Mouse (Mus musculus) forebrain, embryonic 13.5 days (tissue): ENCODE data around the gene Atp6v1c2. TPM values are rescaled to one million over a fixed set of nuclear protein-coding genes. Genes with fewer than 3 reads are reported as not detected.

Experiments used
- ATAC-seq: fragments of 200-750 bp; cut with Nextera tagmentation; 2 replicates; pipeline ENCODE4 v1.8.0; 2017
- H3K27ac ChIP-seq: fragments of 300-500 bp; sonication (generic); 2 replicates; pipeline ENCODE4 v1.5.1; 2015; ENCODE audit warnings: inconsistent platforms, mild to moderate bottlenecking, moderate library complexity
- H3K27me3 ChIP-seq: fragments of 300-500 bp; sonication (generic); 2 replicates; pipeline ENCODE4 v1.6.1; 2015; ENCODE audit warnings: mild to moderate bottlenecking, inconsistent platforms
- H3K36me3 ChIP-seq: fragments of 300-500 bp; sonication (generic); 2 replicates; pipeline ENCODE4 v1.6.1; 2015; ENCODE audit warnings: mild to moderate bottlenecking, inconsistent platforms; ENCODE audit not compliant: poor library complexity, severe bottlenecking
- H3K4me1 ChIP-seq: fragments of 300-500 bp; sonication (generic); 2 replicates; pipeline ENCODE4 v1.6.1; 2015; ENCODE audit warnings: inconsistent platforms
- H3K4me2 ChIP-seq: fragments of 300-500 bp; sonication (generic); 2 replicates; pipeline ENCODE4 v1.6.1; 2015; ENCODE audit warnings: inconsistent platforms, mild to moderate bottlenecking, moderate library complexity
- H3K4me3 ChIP-seq: fragments of 300-500 bp; sonication (generic); 2 replicates; pipeline ENCODE4 v1.5.1; 2015; ENCODE audit warnings: mild to moderate bottlenecking, inconsistent platforms
- H3K9ac ChIP-seq: fragments of 300-500 bp; sonication (generic); 2 replicates; pipeline ENCODE4 v1.6.1; 2015; ENCODE audit warnings: mild to moderate bottlenecking, inconsistent platforms
- H3K9me3 ChIP-seq: fragments of 300-500 bp; sonication (generic); replicated peaks from 2 replicates; pipeline ENCODE4 v1.6.1; 2016; ENCODE audit warnings: inconsistent platforms
- WGBS: fragments of 180-500 bp; shearing (Covaris S2); methylation state at CpG from one replicate; pipeline ENCODE4 v1.1.7; 2015; 5-methylcytosine and 5-hydroxymethylcytosine counted together
- polyA plus RNA-seq: library from polyadenylated mRNA; unstranded; fragments of >200 nt; fragmentation: Nextera tagmentation; extraction: Ambion mirVana; gene quantifications from 2 replicates; pipeline ENCODE4 v1.2.1, GENCODE M21; 2015

Gene Atp6v1c2
- polyA plus RNA-seq, 1 experiment from 2014 or later: 0.96 TPM

GRCm38 (mm10) chr12:17358981-17359380 is 29.8 kb upstream of the Atp6v1c2 start:
- Histone ChIP-seq H3K9ac (no peak overlapping the region), H3K4me2 (no peak overlapping the region), H3K36me3 (peaks cover 84% of the 10 kb centered on the region), H3K4me1 (no peaks in the 10 kb centered on the region; the same call in 1 of the 2 replicates), H3K27ac (no peak overlapping the region), H3K4me3 (no peak overlapping the region), H3K9me3 (no peaks in the 10 kb centered on the region), H3K27me3 (no peaks in the 10 kb centered on the region)
- ATAC-seq: no peak
- WGBS: 86% methylated on average over 9 of the region's 9 CpGs

GRCm38 (mm10) chr12:17357795-17358194 is 28.6 kb upstream of the Atp6v1c2 start:
- H3K36me3 ChIP-seq: peaks cover 84% of the 10 kb centered on the region
- 97% methylated on average over 5 of the region's 5 CpGs for WGBS
- no peak overlapping the region for H3K27ac ChIP-seq
- no peaks in the 10 kb centered on the region for H3K9me3 ChIP-seq
- no peaks in the 10 kb centered on the region for H3K27me3 ChIP-seq
- no peak overlapping the region for H3K4me2 ChIP-seq
- H3K4me3 ChIP-seq: no peak overlapping the region
- no peaks in the 10 kb centered on the region; the same call in 1 of the 2 replicates for H3K4me1 ChIP-seq
- no peak overlapping the region for H3K9ac ChIP-seq
- no peak for ATAC-seq

GRCm38 (mm10) chr12:17356853-17357252 is 27.7 kb upstream of the Atp6v1c2 start:
- H3K27ac ChIP-seq: no peak overlapping the region
- no peak for ATAC-seq

GRCm38 (mm10) chr12:17350106-17350505 is 20.9 kb upstream of the Atp6v1c2 start:
- no peak overlapping the region for H3K4me3 ChIP-seq
- no peaks in the 10 kb centered on the region for H3K27me3 ChIP-seq
- no peak for ATAC-seq
- H3K9me3 ChIP-seq: no peaks in the 10 kb centered on the region
- H3K27ac ChIP-seq: no peak overlapping the region
- H3K4me2 ChIP-seq: no peak overlapping the region
- H3K4me1 ChIP-seq: peaks cover 16% of the 10 kb centered on the region
- peaks cover 46% of the 10 kb centered on the region for H3K36me3 ChIP-seq
- no peak overlapping the region for H3K9ac ChIP-seq

More at GRCm38 (mm10) chr12:17356853-17357252, 27.7 kb upstream of the Atp6v1c2 start:
- Histone ChIP-seq H3K4me3 (no peak overlapping the region), H3K27me3 (no peaks in the 10 kb centered on the region), H3K36me3 (peaks cover 82% of the 10 kb centered on the region), H3K9me3 (no peaks in the 10 kb centered on the region), H3K4me2 (no peak overlapping the region), H3K4me1 (no peaks in the 10 kb centered on the region; the same call in 1 of the 2 replicates), H3K9ac (no peak overlapping the region)
- 90% methylated on average over 4 of the region's 4 CpGs for WGBS

GRCm38 (mm10) chr12:17348048-17349036 is 19.2 kb upstream of the Atp6v1c2 start, which contains the start of gene Nol10:
Nol10 (plus strand) TSS chr12:17348458.
- H3K9ac ChIP-seq: peak within 1 kb of the TSS; percentile 83
- no peaks in the 10 kb centered on the region for H3K27me3 ChIP-seq
- ATAC-seq: peak; percentile 98
- WGBS: under 1% methylated on average over 42 of the region's 42 CpGs
- H3K4me2 ChIP-seq: peak within 1 kb of the TSS; percentile 84
- H3K9me3 ChIP-seq: no peaks in the 10 kb centered on the region
- H3K4me1 ChIP-seq: peaks cover 16% of the 10 kb centered on the region
- peak within 1 kb of the TSS; percentile 84 for H3K4me3 ChIP-seq
- peaks cover 28% of the 10 kb centered on the region for H3K36me3 ChIP-seq
- no peak within 1 kb of the TSS; the same call in 1 of the 2 replicates for H3K27ac ChIP-seq

GRCm38 (mm10) chr12:17347327-17348047 is 18.3 kb upstream of the Atp6v1c2 start:
- Histone ChIP-seq H3K9ac (peak overlapping the region; percentile 83), H3K27ac (no peak overlapping the region), H3K27me3 (no peaks in the 10 kb centered on the region), H3K4me2 (peak overlapping the region; percentile 84), H3K4me3 (peak overlapping the region; percentile 84), H3K4me1 (peaks cover 16% of the 10 kb centered on the region), H3K36me3 (peaks cover 21% of the 10 kb centered on the region), H3K9me3 (no peaks in the 10 kb centered on the region)
- 33% methylated on average over 11 of the region's 11 CpGs for WGBS
- ATAC-seq: peak; percentile 9

GRCm38 (mm10) chr12:17339114-17339905 is 10.2 kb upstream of the Atp6v1c2 start:
- ATAC-seq: no peak
- Histone ChIP-seq H3K4me1 (no peaks in the 10 kb centered on the region), H3K9me3 (no peaks in the 10 kb centered on the region), H3K9ac (no peak overlapping the region), H3K36me3 (no peaks in the 10 kb centered on the region), H3K27ac (no peak overlapping the region), H3K27me3 (no peaks in the 10 kb centered on the region), H3K4me3 (no peak overlapping the region), H3K4me2 (no peak overlapping the region)
- 69% methylated on average over 3 of the region's 3 CpGs for WGBS

- Histone ChIP-seq H3K9me3 (no peaks in the 10 kb centered on the region), H3K27ac (no peak overlapping the region), H3K27me3 (no peaks in the 10 kb centered on the region), H3K9ac (no peak overlapping the region), H3K4me2 (no peak overlapping the region), H3K36me3 (no peaks in the 10 kb centered on the region), H3K4me1 (no peaks in the 10 kb centered on the region), H3K4me3 (no peak overlapping the region)
- ATAC-seq: no peak
- WGBS: 76% methylated on average over 2 of the region's 2 CpGs
Observed at GRCm38 (mm10) chr12:17338338-17338737, 9.2 kb upstream of the Atp6v1c2 start.

GRCm38 (mm10) chr12:17333459-17333858 is 4.3 kb upstream of the Atp6v1c2 start:
- Histone ChIP-seq H3K9me3 (no peaks in the 10 kb centered on the region), H3K36me3 (no peaks in the 10 kb centered on the region), H3K27me3 (no peaks in the 10 kb centered on the region), H3K4me1 (no peaks in the 10 kb centered on the region), H3K4me3 (no peak overlapping the region), H3K27ac (no peak overlapping the region), H3K9ac (no peak overlapping the region), H3K4me2 (no peak overlapping the region)
- WGBS: 30% methylated on average over 1 of the region's 1 CpGs
- no peak for ATAC-seq

- peak; percentile 55; the same call in 1 of the 2 replicates for ATAC-seq
Observed at GRCm38 (mm10) chr12:17324549-17325470, 4.3 kb downstream of the Atp6v1c2 start.

GRCm38 (mm10) chr12:17318453-17318852 is 10.7 kb downstream of the Atp6v1c2 start:
- Histone ChIP-seq H3K4me1 (no peaks in the 10 kb centered on the region), H3K4me2 (no peak overlapping the region), H3K27ac (no peak overlapping the region), H3K4me3 (no peak overlapping the region), H3K9ac (no peak overlapping the region), H3K36me3 (no peaks in the 10 kb centered on the region), H3K9me3 (no peaks in the 10 kb centered on the region), H3K27me3 (peaks cover 14% of the 10 kb centered on the region)
- 78% methylated on average over 3 of the region's 3 CpGs for WGBS
- no peak for ATAC-seq

More at GRCm38 (mm10) chr12:17324549-17325470, 4.3 kb downstream of the Atp6v1c2 start:
- Histone ChIP-seq H3K9me3 (no peaks in the 10 kb centered on the region), H3K4me1 (peaks cover 12% of the 10 kb centered on the region), H3K36me3 (no peaks in the 10 kb centered on the region), H3K27ac (no peak overlapping the region), H3K4me3 (peak overlapping the region; percentile 47), H3K4me2 (peak overlapping the region; percentile 84), H3K27me3 (peaks cover 41% of the 10 kb centered on the region), H3K9ac (peak overlapping the region; percentile 65)
- 3% methylated on average over 51 of the region's 51 CpGs for WGBS
